Mouse (Mus musculus) cerebellum, adult 2 months (tissue): Measurements from ENCODE around the gene Dhrs13. TPM values are rescaled to one million over a fixed set of nuclear protein-coding genes. Genes with fewer than 3 reads are reported as not detected.

ENCODE experiments used
- DNase-seq, 2 experiments: peaks; one replicate each; pipeline ENCODE4 v3.0.0; 2021
- H3K27ac ChIP-seq: fragments of 200-500 bp; 2 replicates; pipeline ENCODE4 v1.5.1; 2012; ENCODE audit warnings: low read length, control low read depth, inconsistent platforms; ENCODE audit not compliant: insufficient read depth
- H3K27me3 ChIP-seq: fragments of 200-500 bp; 2 replicates; pipeline ENCODE4 v1.6.1; 2012; ENCODE audit warnings: inconsistent platforms, mild to moderate bottlenecking, low read length, moderate library complexity; ENCODE audit not compliant: control insufficient read depth, insufficient read depth
- H3K4me1 ChIP-seq: fragments of 200-500 bp; 2 replicates; pipeline ENCODE4 v1.6.1; 2011; ENCODE audit warnings: low read length; ENCODE audit not compliant: control insufficient read depth, insufficient read depth
- H3K4me3 ChIP-seq: fragments of 200-500 bp; replicated peaks from 2 replicates; pipeline ENCODE3; 2011; ENCODE audit warnings: mild to moderate bottlenecking, low read depth, low read length, control low read depth; ENCODE audit not compliant: insufficient read depth
- CTCF ChIP-seq: fragments of 200-500 bp; IDR thresholded peaks from 2 replicates; pipeline ENCODE4 v1.5.1; 2011; ENCODE audit warnings: low read depth, mild to moderate bottlenecking, control low read depth, low read length, moderate library complexity, borderline replicate concordance; ENCODE audit not compliant: insufficient read depth
- POLR2A ChIP-seq: fragments of 200-500 bp; IDR thresholded peaks from 2 replicates; pipeline ENCODE4 v1.6.1; 2011; ENCODE audit warnings: low read length, control low read depth, borderline replicate concordance; ENCODE audit not compliant: insufficient read depth
- WGBS: fragments of 180-500 bp; shearing (Covaris S2); methylation state at CpG from one replicate; pipeline ENCODE4 v1.1.7; 2018; 5-methylcytosine and 5-hydroxymethylcytosine counted together
- polyA plus RNA-seq: library from polyadenylated mRNA; depleted of rRNA; stranded (reverse); fragments of >200 nt; gene quantifications from 2 replicates; pipeline ENCODE4 v1.2.3, GENCODE M21; 2012; rRNA removed

The Dhrs13 gene
- polyA plus RNA-seq, 1 experiment: 18.8 TPM

GRCm38 (mm10) chr11:78086925-78087479 is 54.9 kb downstream of the Dhrs13 start:
- H3K4me3 ChIP-seq: no peak overlapping the region
- TF ChIP-seq POLR2A (no peak), CTCF (no peak)
- no peaks in the 10 kb centered on the region for H3K4me1 ChIP-seq
- DNase-seq: no peak
- no peaks in the 10 kb centered on the region for H3K27me3 ChIP-seq
- no peak overlapping the region for H3K27ac ChIP-seq
- WGBS: 79% methylated on average over 4 of the region's 4 CpGs

Other genes with a start within 250 kb of the Dhrs13 start
- not detected in 2 replicates for gene Gm10277, start 244.5 kb upstream of the Dhrs13 start, polyA plus RNA-seq
- gene Pipox, start 138.2 kb upstream of the Dhrs13 start, polyA plus RNA-seq: 6.8 and 9.0 TPM in 2 replicates
- gene Sez6, start 101.5 kb upstream of the Dhrs13 start, polyA plus RNA-seq: 71.0 and 76.9 TPM in 2 replicates
- gene Phf12, start 49.5 kb upstream of the Dhrs13 start, polyA plus RNA-seq: 50.1 and 51.9 TPM in 2 replicates
- 134 and 135 TPM in 2 replicates for gene Flot2, start 5.7 kb downstream of the Dhrs13 start, polyA plus RNA-seq
- gene Eral1, start 48.1 kb downstream of the Dhrs13 start, polyA plus RNA-seq: 34.0 and 35.8 TPM in 2 replicates
- gene Fam222b, start 62.4 kb downstream of the Dhrs13 start, polyA plus RNA-seq: 23.0 and 23.5 TPM in 2 replicates
- 21.6 and 22.3 TPM in 2 replicates for gene Traf4, start 133.3 kb downstream of the Dhrs13 start, polyA plus RNA-seq
- gene Nek8, start 144.4 kb downstream of the Dhrs13 start, polyA plus RNA-seq: 4.8 and 5.8 TPM in 2 replicates
- gene Tlcd1, start 144.4 kb downstream of the Dhrs13 start, polyA plus RNA-seq: 147 and 158 TPM in 2 replicates
- 1,121 and 1,182 TPM in 2 replicates for gene Rpl23a, start 151.3 kb downstream of the Dhrs13 start, polyA plus RNA-seq
- 36.6 and 38.1 TPM in 2 replicates for gene Rab34, start 156.2 kb downstream of the Dhrs13 start, polyA plus RNA-seq
- gene Proca1, start 161.1 kb downstream of the Dhrs13 start, polyA plus RNA-seq: 11.7 and 12.1 TPM in 2 replicates
- gene Sdf2, start 213.5 kb downstream of the Dhrs13 start, polyA plus RNA-seq: 121 and 124 TPM in 2 replicates
- gene Supt6, start 213.7 kb downstream of the Dhrs13 start, polyA plus RNA-seq: 48.8 and 50.3 TPM in 2 replicates
- 112 and 118 TPM in 2 replicates for gene 2610507B11Rik, start 229.5 kb downstream of the Dhrs13 start, polyA plus RNA-seq